Mouse (Mus musculus) erythroblast, embryonic 14.5 days (primary cell): ENCODE data around the gene Cdc14b.

Source experiments
- GATA1 ChIP-seq: IDR thresholded peaks from 2 replicates; pipeline ENCODE4 v1.6.1; 2012; ENCODE audit warnings: low read length, inconsistent platforms, mixed read lengths
- TAL1 ChIP-seq: IDR thresholded peaks from 3 replicates; pipeline ENCODE4 v1.6.1; 2012; ENCODE audit warnings: low read length, inconsistent platforms, mixed read lengths

DNA sequence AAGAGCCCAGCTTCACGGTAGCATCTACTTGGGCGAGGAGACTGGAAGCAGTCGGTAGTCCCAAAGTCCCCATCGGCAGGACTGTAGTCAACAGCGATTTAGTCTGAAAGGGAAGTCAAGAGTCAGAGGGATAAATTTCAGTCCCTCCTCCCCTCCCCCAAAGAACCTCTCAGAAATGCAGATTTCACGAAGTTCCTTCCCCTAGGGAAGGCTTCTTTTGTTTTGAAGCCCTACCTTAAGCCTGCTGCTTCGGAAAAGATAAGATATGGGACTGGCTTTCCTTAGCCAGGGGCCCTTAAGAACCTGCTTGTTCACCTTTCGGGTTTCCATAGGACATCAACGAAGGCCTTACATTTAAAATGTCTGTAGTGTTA lies 651 bp upstream of the Cdc14b start:
- TF ChIP-seq GATA1 (no peak), TAL1 (no peak)
